Mouse (Mus musculus) MEL (cell line): ENCODE results near the gene Tprn. TPM values are rescaled to one million over a fixed set of nuclear protein-coding genes. Genes with fewer than 3 reads are reported as not detected.

Source experiments
- DNase-seq: peaks from one replicate; pipeline ENCODE4 v3.0.0; 2011; ENCODE audit warnings: low read depth, low spot score
- H3K27ac ChIP-seq: 2 replicates; pipeline ENCODE4 v1.5.1; 2012; ENCODE audit warnings: low read depth, mild to moderate bottlenecking, control low read depth, low read length, moderate library complexity; ENCODE audit not compliant: control insufficient read depth
- H3K27me3 ChIP-seq, 2 experiments: fragments of 150-350 bp in 1 of 2; sonication (generic) in 1 of 2; 2 replicates each; pipeline ENCODE4 v1.6.1; 2012; ENCODE audit warnings: low read length in 2 of 2, mild to moderate bottlenecking in 2 of 2, improper control_type of control experiment in 1 of 2, moderate library complexity in 1 of 2; ENCODE audit not compliant: insufficient read depth in 2 of 2, control insufficient read depth in 1 of 2
- H3K36me3 ChIP-seq, 2 experiments: 2 replicates each; pipeline ENCODE4 v1.6.1; 2012 to 2014; ENCODE audit warnings: low read length in 2 of 2, improper control_type of control experiment in 1 of 2, inconsistent platforms in 1 of 2, mild to moderate bottlenecking in 1 of 2; ENCODE audit not compliant: insufficient read depth in 2 of 2, control insufficient read depth in 1 of 2
- H3K4me1 ChIP-seq, 2 experiments: fragments of 150-350 bp in 1 of 2; sonication (generic) in 1 of 2; 2 replicates each; pipeline ENCODE4 v1.6.1; 2012; ENCODE audit warnings: low read length in 2 of 2, improper control_type of control experiment in 1 of 2, mild to moderate bottlenecking in 1 of 2; ENCODE audit not compliant: insufficient read depth in 2 of 2, control insufficient read depth in 1 of 2
- H3K4me3 ChIP-seq, 2 experiments: fragments of 150-350 bp in 1 of 2; sonication (generic) in 1 of 2; 2 replicates each; pipeline ENCODE4 v1.5.1; 2012; ENCODE audit warnings: low read depth in 2 of 2, low read length in 2 of 2, mild to moderate bottlenecking in 2 of 2, moderate library complexity in 2 of 2, control low read depth in 1 of 2, improper control_type of control experiment in 1 of 2; ENCODE audit not compliant: control insufficient read depth in 1 of 2, insufficient read depth in 1 of 2
- H3K79me2 ChIP-seq: 2 replicates; pipeline ENCODE4 v1.6.1; 2012; ENCODE audit warnings: mild to moderate bottlenecking, low read length, moderate library complexity; ENCODE audit not compliant: control insufficient read depth, poor library complexity, insufficient read depth
- H3K9ac ChIP-seq: 2 replicates; pipeline ENCODE4 v1.6.1; 2012; ENCODE audit warnings: low read depth, mild to moderate bottlenecking, control low read depth, low read length, moderate library complexity; ENCODE audit not compliant: control insufficient read depth, poor library complexity, severe bottlenecking
- H3K9me3 ChIP-seq: fragments of 150-350 bp; sonication (generic); replicated peaks from 2 replicates; pipeline ENCODE4 v1.6.1; 2012; ENCODE audit warnings: mild to moderate bottlenecking, low read length, improper control_type of control experiment, moderate library complexity; ENCODE audit not compliant: insufficient read depth
- BHLHE40 ChIP-seq: IDR thresholded peaks from 2 replicates; pipeline ENCODE4 v1.6.1; 2012; ENCODE audit warnings: low read depth, mild to moderate bottlenecking, inconsistent platforms, low read length, improper control_type of control experiment, borderline replicate concordance
- CHD1 ChIP-seq: IDR thresholded peaks from 2 replicates; pipeline ENCODE4 v1.6.1; 2012; ENCODE audit warnings: low read depth, mild to moderate bottlenecking, inconsistent platforms, low read length, improper control_type of control experiment
- CHD2 ChIP-seq: IDR thresholded peaks from 2 replicates; pipeline ENCODE4 v1.6.1; 2011; ENCODE audit warnings: low read length, improper control_type of control experiment
- E2F4 ChIP-seq: IDR thresholded peaks from 2 replicates; pipeline ENCODE4 v1.6.1; 2011; ENCODE audit warnings: low read depth, low read length, improper control_type of control experiment, borderline replicate concordance
- ETS1 ChIP-seq: IDR thresholded peaks from 2 replicates; pipeline ENCODE4 v1.6.1; 2012; ENCODE audit warnings: low read depth, mild to moderate bottlenecking, inconsistent platforms, low read length, improper control_type of control experiment, moderate library complexity
- GABPA ChIP-seq: IDR thresholded peaks from 2 replicates; pipeline ENCODE4 v1.6.1; 2012; ENCODE audit warnings: low read depth, mild to moderate bottlenecking, inconsistent platforms, low read length, improper control_type of control experiment, moderate library complexity
- HCFC1 ChIP-seq: IDR thresholded peaks from 2 replicates; pipeline ENCODE4 v1.6.1; 2012; ENCODE audit warnings: low read depth, mild to moderate bottlenecking, inconsistent platforms, low read length, improper control_type of control experiment, moderate library complexity
- JUND ChIP-seq: IDR thresholded peaks from 2 replicates; pipeline ENCODE4 v1.6.1; 2011; ENCODE audit warnings: low read depth, mild to moderate bottlenecking, improper control_type of control experiment, low read length
- MAFK ChIP-seq: IDR thresholded peaks from 2 replicates; pipeline ENCODE4 v1.6.1; 2011; ENCODE audit warnings: low read depth, mild to moderate bottlenecking, low read length, improper control_type of control experiment, borderline replicate concordance
- MXI1 ChIP-seq: IDR thresholded peaks from 2 replicates; pipeline ENCODE4 v1.6.1; 2011; ENCODE audit warnings: mild to moderate bottlenecking, low read depth, low read length, improper control_type of control experiment
- MYC ChIP-seq: IDR thresholded peaks from 2 replicates; pipeline ENCODE4 v1.6.1; 2011; ENCODE audit warnings: low read depth, mild to moderate bottlenecking, low read length, improper control_type of control experiment, moderate library complexity
- NRF1 ChIP-seq: IDR thresholded peaks from 2 replicates; pipeline ENCODE4 v1.6.1; 2014; ENCODE audit warnings: low read depth, mild to moderate bottlenecking, inconsistent platforms, low read length, improper control_type of control experiment, moderate library complexity; ENCODE audit not compliant: poor library complexity, insufficient read depth, severe bottlenecking
- POLR2AphosphoS2 ChIP-seq: IDR thresholded peaks from 2 replicates; pipeline ENCODE4 v1.6.1; 2011; ENCODE audit warnings: low read length, improper control_type of control experiment
- RAD21 ChIP-seq: IDR thresholded peaks from 2 replicates; pipeline ENCODE4 v1.6.1; 2011; ENCODE audit warnings: mild to moderate bottlenecking, low read depth, low read length, improper control_type of control experiment
- SIN3A ChIP-seq: IDR thresholded peaks from 2 replicates; pipeline ENCODE4 v1.6.1; 2012; ENCODE audit warnings: low read length, improper control_type of control experiment, inconsistent platforms
- SMC3 ChIP-seq: IDR thresholded peaks from 2 replicates; pipeline ENCODE4 v1.6.1; 2011; ENCODE audit warnings: low read depth, low read length, improper control_type of control experiment
- TBP ChIP-seq: IDR thresholded peaks from 2 replicates; pipeline ENCODE4 v1.8.0; 2011; ENCODE audit warnings: low read depth, low read length, improper control_type of control experiment
- USF2 ChIP-seq, 2 experiments: IDR thresholded peaks; 2 replicates each; pipeline ENCODE4 v1.6.1; 2011 to 2012; ENCODE audit warnings: improper control_type of control experiment in 2 of 2, low read length in 2 of 2, borderline replicate concordance in 1 of 2, inconsistent platforms in 1 of 2, low read depth in 1 of 2, mild to moderate bottlenecking in 1 of 2; ENCODE audit not compliant: insufficient read depth in 1 of 2
- ZMIZ1 ChIP-seq: IDR thresholded peaks from 2 replicates; pipeline ENCODE4 v1.6.1; 2012; ENCODE audit warnings: low read depth, mild to moderate bottlenecking, inconsistent platforms, low read length, improper control_type of control experiment, moderate library complexity
- ZNF384 ChIP-seq: IDR thresholded peaks from 2 replicates; pipeline ENCODE4 v1.6.1; 2012; ENCODE audit warnings: low read depth, mild to moderate bottlenecking, inconsistent platforms, low read length, improper control_type of control experiment
- polyA plus RNA-seq, 2 experiments: library from polyadenylated mRNA; stranded (reverse) in 1 of 2; unstranded in 1 of 2; fragments of >175 nt in 1 of 2; fragments of >200 nt in 1 of 2; gene quantifications; 2 replicates each; pipeline versions ENCODE4 v1.2.1 to v1.2.4; 2012; ENCODE audit warnings: low replicate concordance in 2 of 2, low read depth in 1 of 2; ENCODE audit not compliant: insufficient read length in 2 of 2, insufficient read depth in 1 of 2, missing spikeins in 1 of 2
- total RNA-seq: library from RNA; depleted of rRNA; stranded (reverse); fragments of 300-350 nt; gene quantifications from 2 replicates; pipeline ENCODE4 v1.2.3, GENCODE M21; 2012

Gene Tprn
- total and polyA plus RNA-seq, 3 experiments = 32.9 to 50.8 TPM; not detected in 1

GRCm38 (mm10) chr2:25237522-25237921 is 24.9 kb upstream of the Tprn start:
- Histone ChIP-seq H3K9me3 (no peaks in the 10 kb centered on the region), H3K4me3 (no peak overlapping the region), H3K36me3 (peaks cover 0 to 6% of the 10 kb centered on the region in 2 experiments; a peak in 2 of 4 replicates), H3K79me2 (no peaks in the 10 kb centered on the region; the same call in 1 of the 2 replicates), H3K27ac (no peak overlapping the region), H3K4me1 (peaks cover 6 to 35% of the 10 kb centered on the region in 2 experiments), H3K27me3 (no peaks in the 10 kb centered on the region), H3K9ac (no peak overlapping the region)
- TF ChIP-seq BHLHE40 = no peak
- TF ChIP-seq HCFC1 = no peak
- no peak for TF ChIP-seq MAFK
- no peak for TF ChIP-seq USF2 (IDR thresholded peaks at IDR 0.05; ENCODE audit: borderline replicate concordance in 1 of 2, insufficient read depth in 1 of 2, low read depth in 1 of 2, low read length in 2 of 2)
- TF ChIP-seq GABPA = no peak
- TF ChIP-seq MXI1 = no peak
- TF ChIP-seq JUND = no peak
- no peak for TF ChIP-seq ZNF384
- no peak for TF ChIP-seq MYC
- TF ChIP-seq SMC3 = no peak
- no peak for TF ChIP-seq RAD21
- no peak for TF ChIP-seq CHD1
- no peak for TF ChIP-seq SIN3A
- no peak for TF ChIP-seq NRF1
- TF ChIP-seq POLR2AphosphoS2 = no peak
- TF ChIP-seq TBP = no peak
- no peak for TF ChIP-seq ETS1
- no peak for TF ChIP-seq ZMIZ1
- DNase-seq = no peak

DNA sequence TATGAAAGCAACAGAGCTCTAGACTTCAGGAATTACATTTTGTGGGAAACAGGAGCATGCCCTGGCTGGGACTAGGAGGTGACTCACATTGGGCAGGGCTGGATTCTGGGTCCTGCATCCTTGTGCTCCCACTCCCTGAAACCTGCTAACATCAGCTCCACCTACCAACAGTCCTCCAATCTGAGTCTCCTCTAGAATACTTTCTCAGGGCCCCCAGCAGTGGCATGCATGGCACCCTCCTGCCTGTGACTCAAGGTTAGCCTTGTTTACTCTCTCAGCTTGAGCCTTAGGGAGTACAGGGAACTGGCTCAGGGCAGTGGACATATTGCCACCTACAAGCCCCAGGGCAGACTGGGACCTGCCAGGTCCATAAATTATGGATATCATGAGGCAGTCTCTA is 24.3 kb upstream of the Tprn start:
- Histone ChIP-seq H3K79me2 (no peaks in the 10 kb centered on the region; the same call in 1 of the 2 replicates), H3K9me3 (no peaks in the 10 kb centered on the region), H3K36me3 (peaks cover 0 to 4% of the 10 kb centered on the region in 2 experiments; a peak in 1 of 4 replicates), H3K9ac (no peak overlapping the region), H3K27me3 (no peaks in the 10 kb centered on the region), H3K27ac (no peak overlapping the region), H3K4me3 (no peak overlapping the region), H3K4me1 (peaks cover 6 to 34% of the 10 kb centered on the region in 2 experiments)
- DNase-seq = no peak
- no peak for TF ChIP-seq MYC
- no peak for TF ChIP-seq CHD2
- no peak for TF ChIP-seq ETS1
- TF ChIP-seq E2F4 = no peak
- TF ChIP-seq ZMIZ1 = no peak
- TF ChIP-seq NRF1 = no peak
